Mouse (Mus musculus) megakaryocyte, embryonic 14.5 days (primary cell): Measurements from ENCODE around the gene Cdh6. TPM values are rescaled to one million over a fixed set of nuclear protein-coding genes. Genes with fewer than 3 reads are reported as not detected.
A peak's percentile ranks its signal among the peaks of the same experiment; 100 is the strongest.

Experiments used
- H3K27me3 ChIP-seq: replicated peaks from 2 replicates; pipeline ENCODE3; 2012; ENCODE audit warnings: inconsistent platforms
- H3K36me3 ChIP-seq: replicated peaks from 2 replicates; pipeline ENCODE3; 2012; ENCODE audit warnings: low read length, inconsistent platforms, mixed read lengths
- H3K4me1 ChIP-seq: 2 replicates; pipeline ENCODE4 v1.6.1; 2012; ENCODE audit warnings: inconsistent platforms
- H3K4me3 ChIP-seq: replicated peaks from 2 replicates; pipeline ENCODE3; 2012; ENCODE audit warnings: moderate library complexity, mild to moderate bottlenecking, inconsistent platforms
- H3K9me3 ChIP-seq: 2 replicates; pipeline ENCODE4 v1.6.1; 2012; ENCODE audit warnings: inconsistent platforms
- FLI1 ChIP-seq: IDR thresholded peaks from 2 replicates; pipeline ENCODE4 v1.6.1; 2012; ENCODE audit warnings: low read length, inconsistent platforms, mixed read lengths
- GATA1 ChIP-seq: IDR thresholded peaks from 3 replicates; pipeline ENCODE4 v1.6.1; 2012; ENCODE audit warnings: mixed read lengths, low read length, inconsistent platforms, borderline replicate concordance
- polyA plus RNA-seq: library from polyadenylated mRNA; stranded (reverse); fragments of >175 nt; gene quantifications from 2 replicates; pipeline ENCODE4 v1.2.3, GENCODE M21; 2012; ENCODE audit warnings: low replicate concordance; ENCODE audit not compliant: insufficient read depth

The Cdh6 gene
- polyA plus RNA-seq, 1 experiment: not detected

DNA sequence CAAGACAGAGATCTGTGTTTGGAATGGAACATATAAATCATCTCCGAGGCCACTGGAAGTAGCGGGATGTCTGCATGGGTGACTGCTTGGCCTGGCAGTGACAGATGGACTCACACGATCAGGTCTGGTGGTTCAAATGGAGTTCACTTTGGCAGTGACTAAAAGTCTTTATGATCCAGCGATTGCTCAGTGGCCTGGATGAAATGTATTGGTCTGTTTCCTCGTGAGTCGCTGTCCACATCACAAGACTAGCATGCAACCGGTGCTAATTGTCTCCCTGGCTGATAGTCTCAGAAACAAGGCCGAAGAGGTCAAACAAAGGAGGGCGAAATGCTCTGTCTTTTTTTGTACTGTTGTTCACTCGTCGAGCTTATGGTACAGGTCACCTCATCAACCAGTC lies 19.6 kb upstream of the Cdh6 start:
- TF ChIP-seq GATA1: no peak
- TF ChIP-seq FLI1: no peak
- Histone ChIP-seq H3K4me1 (no peaks in the 10 kb centered on the region), H3K9me3 (no peaks in the 10 kb centered on the region), H3K4me3 (no peak overlapping the region), H3K27me3 (no peaks in the 10 kb centered on the region), H3K36me3 (no peaks in the 10 kb centered on the region)

DNA sequence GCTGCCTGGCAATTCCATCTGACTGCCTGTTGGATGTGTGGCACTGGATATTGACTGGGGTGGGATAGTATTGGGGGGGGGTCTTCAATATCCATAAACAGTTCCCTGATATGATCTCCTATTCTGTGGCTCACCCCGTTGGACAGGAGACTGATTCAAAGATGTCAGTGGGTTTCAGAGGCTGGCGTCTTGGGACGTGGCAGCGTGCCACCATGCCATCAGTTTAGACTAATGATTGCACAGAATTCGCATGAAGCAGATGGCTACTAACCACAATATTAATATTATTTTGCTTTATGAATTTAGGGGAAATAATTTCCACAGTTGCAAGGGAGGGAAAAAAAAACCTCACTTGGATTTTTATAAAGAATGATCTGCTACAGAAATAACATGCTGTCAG lies 10.2 kb upstream of the Cdh6 start:
- Histone ChIP-seq H3K4me3 (no peak overlapping the region), H3K4me1 (no peaks in the 10 kb centered on the region), H3K27me3 (no peaks in the 10 kb centered on the region), H3K9me3 (0 out of 2 replicates have a peak, but pooled peaks cover 3% of the 10 kb centered on the region), H3K36me3 (no peaks in the 10 kb centered on the region)
- TF ChIP-seq FLI1: no peak
- TF ChIP-seq GATA1: no peak

DNA sequence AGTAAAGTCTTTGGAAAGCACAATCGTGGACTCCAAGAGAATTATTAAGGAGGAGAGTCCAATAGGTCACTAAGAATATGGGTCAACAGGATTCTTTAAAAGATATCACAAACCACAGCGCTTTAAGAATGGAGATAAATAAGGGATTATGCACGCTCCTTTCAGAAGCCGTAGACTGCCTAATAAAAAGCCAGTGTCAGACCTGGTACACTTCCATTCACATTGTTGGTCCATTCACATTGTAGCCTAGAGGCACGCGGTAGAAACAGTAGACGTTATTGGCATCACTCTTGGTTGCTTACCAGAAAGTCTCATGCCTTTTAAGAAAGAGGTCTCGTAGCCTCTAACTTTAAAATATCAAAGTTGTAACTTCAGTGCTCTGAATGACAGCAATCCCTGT lies 8.0 kb upstream of the Cdh6 start:
- no peaks in the 10 kb centered on the region for H3K4me1 ChIP-seq
- H3K27me3 ChIP-seq: no peaks in the 10 kb centered on the region
- no peak for TF ChIP-seq FLI1
- TF ChIP-seq GATA1: no peak
- no peak overlapping the region for H3K4me3 ChIP-seq
- no peaks in the 10 kb centered on the region for H3K36me3 ChIP-seq
- 0 out of 2 replicates have a peak, but pooled peaks cover 3% of the 10 kb centered on the region for H3K9me3 ChIP-seq

DNA sequence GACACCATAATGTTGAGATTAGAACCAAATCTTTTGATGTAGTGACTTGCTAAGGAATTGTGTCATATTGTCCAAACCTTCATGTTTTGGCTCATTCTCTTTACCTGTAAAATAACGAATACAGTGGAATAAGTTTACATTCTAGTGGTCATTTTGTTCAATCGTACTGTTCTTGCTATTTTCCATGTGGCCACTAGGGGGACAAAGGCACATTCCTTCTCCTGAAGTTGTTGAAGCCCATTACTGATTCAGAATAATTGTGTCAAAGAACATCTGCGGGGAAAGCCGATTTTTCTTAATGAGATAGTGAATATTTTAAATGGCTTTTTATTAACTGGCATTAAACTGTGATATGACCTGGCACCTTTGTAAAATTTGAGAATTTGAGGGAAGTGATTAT lies 7.5 kb upstream of the Cdh6 start:
- Histone ChIP-seq H3K36me3 (no peaks in the 10 kb centered on the region), H3K9me3 (peaks cover under 1% of the 10 kb centered on the region; the same call in 1 of the 2 replicates), H3K4me1 (no peaks in the 10 kb centered on the region), H3K27me3 (peaks cover under 1% of the 10 kb centered on the region), H3K4me3 (no peak overlapping the region)
- TF ChIP-seq FLI1: no peak
- no peak for TF ChIP-seq GATA1

DNA sequence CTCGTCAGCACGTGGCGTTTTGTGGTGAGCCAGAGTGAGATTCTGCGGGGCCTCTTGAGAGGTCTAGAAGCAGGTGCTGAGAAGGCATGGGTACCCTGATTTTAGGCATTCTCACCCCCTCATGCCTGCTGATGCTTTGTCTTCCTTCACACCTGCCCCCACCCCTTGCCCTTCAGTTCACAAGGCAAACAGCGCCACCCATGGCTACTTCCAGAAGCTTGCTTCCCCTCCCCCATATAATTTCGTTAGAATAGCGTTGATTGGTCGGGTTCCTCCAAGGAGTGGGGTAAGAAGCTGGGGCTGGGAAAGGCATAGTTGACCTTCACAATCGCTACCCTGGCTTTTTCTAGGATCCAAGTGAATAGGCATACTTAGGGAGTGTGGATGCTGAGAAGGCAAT lies 2.5 kb upstream of the Cdh6 start:
- Histone ChIP-seq H3K36me3 (no peaks in the 10 kb centered on the region), H3K4me1 (peaks cover 17% of the 10 kb centered on the region), H3K27me3 (peaks cover 42% of the 10 kb centered on the region), H3K4me3 (no peak overlapping the region), H3K9me3 (peaks cover 10% of the 10 kb centered on the region; the same call in 1 of the 2 replicates)
- no peak for TF ChIP-seq GATA1
- no peak for TF ChIP-seq FLI1

DNA sequence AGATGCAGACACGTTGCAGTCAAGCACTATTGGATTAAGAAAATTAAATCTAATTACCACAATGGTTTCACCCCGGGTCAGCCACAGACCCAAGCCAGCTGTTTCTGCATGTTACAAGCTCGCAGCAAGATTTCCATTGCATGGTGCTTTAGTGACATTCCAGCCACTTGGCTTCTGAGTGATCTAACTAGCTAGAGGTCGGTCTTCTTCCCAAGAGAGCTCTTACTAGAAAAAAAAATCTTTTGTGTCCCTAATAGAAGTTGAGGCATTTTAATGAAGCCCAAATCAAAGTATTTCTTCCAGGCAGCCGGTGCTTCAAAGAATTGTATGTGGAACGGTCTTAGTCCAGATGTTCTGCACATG lies 1.1 kb upstream of the Cdh6 start:
- no peak for TF ChIP-seq FLI1
- TF ChIP-seq GATA1: no peak
- H3K27me3 ChIP-seq: peaks cover 46% of the 10 kb centered on the region
- no peak overlapping the region for H3K4me3 ChIP-seq
- no peaks in the 10 kb centered on the region for H3K36me3 ChIP-seq
- peaks cover 10% of the 10 kb centered on the region; the same call in 1 of the 2 replicates for H3K9me3 ChIP-seq
- peaks cover 17% of the 10 kb centered on the region for H3K4me1 ChIP-seq

DNA sequence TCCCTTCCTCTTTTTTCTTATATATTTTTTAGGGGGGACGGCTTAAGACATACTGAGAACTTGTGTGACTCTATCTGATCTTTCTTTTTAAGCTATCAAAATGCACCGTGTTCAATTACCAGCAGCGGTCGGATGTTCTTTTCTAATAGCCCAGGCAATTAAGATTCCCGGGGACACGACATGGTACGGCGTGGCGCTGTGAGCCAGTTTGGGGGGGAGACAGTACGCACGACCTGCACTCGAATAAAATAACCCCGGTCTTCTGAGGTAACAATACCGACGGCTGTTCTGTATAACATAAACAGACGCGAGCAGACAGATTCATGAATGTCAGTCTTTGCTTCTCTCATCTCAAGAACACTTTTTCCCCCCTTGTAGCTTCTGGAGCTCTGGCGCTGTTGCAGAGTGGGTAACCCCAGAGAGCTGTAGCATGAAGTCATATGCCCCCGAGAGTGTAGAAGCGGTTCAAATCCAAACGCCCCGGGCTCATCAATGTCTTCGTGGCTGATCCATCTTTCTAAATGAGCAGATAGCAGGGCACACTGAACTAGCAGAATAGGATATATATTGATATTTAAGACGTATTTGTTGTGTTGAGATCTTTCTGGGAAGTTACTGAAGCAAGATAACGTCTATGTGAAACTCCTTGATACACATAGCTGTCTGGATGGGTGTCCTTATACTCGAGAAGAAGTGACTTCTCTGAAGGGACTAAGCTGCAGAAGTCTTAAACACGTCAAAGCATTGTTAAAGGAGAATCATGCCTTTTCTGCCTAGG lies 554 bp upstream of the Cdh6 start:
- Histone ChIP-seq H3K9me3 (peaks cover 10% of the 10 kb centered on the region; the same call in 1 of the 2 replicates), H3K4me1 (peaks cover 17% of the 10 kb centered on the region), H3K36me3 (no peaks in the 10 kb centered on the region), H3K27me3 (peaks cover 46% of the 10 kb centered on the region), H3K4me3 (no peak overlapping the region)
- TF ChIP-seq FLI1: no peak
- no peak for TF ChIP-seq GATA1

DNA sequence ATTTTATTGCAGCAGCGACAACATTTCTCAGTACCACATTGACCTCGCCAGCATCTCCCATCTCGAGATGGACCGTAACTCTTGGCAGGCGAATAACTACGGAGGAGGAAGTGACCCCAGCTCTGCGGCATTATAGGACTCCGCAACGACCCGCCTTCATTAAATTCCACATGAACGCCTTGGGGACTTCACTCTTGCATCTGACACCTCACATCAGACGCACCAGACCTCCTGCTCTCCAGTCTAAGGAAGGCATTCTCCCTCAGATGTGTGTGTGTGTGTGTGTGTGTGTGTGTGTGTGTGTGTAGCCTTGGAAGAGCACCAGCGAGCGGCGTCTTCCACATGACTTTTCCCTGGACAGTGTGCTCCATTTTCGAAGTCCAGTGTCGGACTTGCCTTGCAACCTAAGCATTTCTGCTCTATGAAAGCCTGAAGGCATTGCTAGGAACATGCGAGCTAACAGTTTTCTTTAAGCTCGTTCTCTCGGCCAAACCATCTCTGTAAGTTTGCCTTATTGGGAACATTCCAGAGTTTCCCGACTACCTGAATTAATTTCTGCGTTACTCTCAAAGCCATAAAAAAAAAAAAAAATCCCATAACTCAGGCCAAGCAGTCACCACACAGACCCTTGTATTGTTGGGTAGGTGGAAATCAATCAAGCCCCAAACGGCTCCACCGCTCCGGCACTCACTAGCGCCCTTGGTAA lies 957 bp downstream of the Cdh6 start:
- TF ChIP-seq FLI1 (no peak), GATA1 (no peak)
- no peaks in the 10 kb centered on the region for H3K36me3 ChIP-seq
- H3K4me3 ChIP-seq: peak overlapping the region; percentile 74
- H3K4me1 ChIP-seq: peaks cover 17% of the 10 kb centered on the region
- H3K9me3 ChIP-seq: peaks cover 10% of the 10 kb centered on the region; the same call in 1 of the 2 replicates
- H3K27me3 ChIP-seq: peaks cover 46% of the 10 kb centered on the region

DNA sequence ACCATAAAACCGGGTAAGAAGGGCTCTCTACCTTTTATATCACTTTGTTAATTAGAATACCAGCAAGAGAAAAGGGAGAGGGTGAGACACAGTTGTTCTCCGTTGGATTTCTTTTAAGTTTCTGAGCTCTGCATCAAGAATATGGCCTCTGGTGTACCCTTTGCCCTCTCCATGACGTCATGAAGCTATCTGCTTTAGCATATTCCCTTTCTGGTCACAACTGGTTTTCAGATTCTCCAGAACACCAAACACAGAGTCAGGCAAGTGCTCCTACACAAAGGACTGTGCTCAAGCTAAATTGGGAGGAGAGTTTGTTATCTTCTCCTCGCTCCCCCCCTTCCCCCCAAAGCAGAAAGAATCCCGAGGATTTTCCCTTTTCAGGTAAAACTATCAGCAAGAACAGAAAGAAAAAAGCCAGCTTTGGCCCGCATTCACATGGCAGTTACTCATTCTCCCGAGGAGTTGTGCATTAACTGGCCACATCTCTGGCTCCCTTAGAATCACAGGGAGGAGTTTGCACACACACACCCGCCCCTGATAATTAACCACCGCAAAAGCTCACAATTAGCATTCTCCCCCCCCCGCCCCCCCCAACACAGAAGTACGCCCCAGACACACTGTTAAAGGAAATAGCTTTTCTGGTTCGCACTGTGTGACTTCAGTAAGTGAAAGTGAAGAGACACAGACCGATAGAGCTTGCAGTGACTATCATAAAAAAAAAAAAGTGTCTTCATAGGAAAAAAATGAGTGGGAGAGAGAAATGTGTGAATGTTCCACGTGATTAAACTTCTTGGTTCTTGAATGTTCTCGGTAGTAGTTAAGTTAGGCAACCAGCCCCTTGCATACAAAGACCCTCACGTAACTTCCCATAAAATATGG lies 1.8 kb downstream of the Cdh6 start:
- TF ChIP-seq GATA1 (no peak), FLI1 (no peak)
- no peaks in the 10 kb centered on the region for H3K36me3 ChIP-seq
- H3K9me3 ChIP-seq: peaks cover 10% of the 10 kb centered on the region; the same call in 1 of the 2 replicates
- H3K4me3 ChIP-seq: peak overlapping the region; percentile 74
- peaks cover 46% of the 10 kb centered on the region for H3K27me3 ChIP-seq
- peaks cover 17% of the 10 kb centered on the region for H3K4me1 ChIP-seq
